Mouse (Mus musculus) left cerebral cortex, postnatal 36 days (tissue): ENCODE measurements around the gene Gm5751. TPM values are rescaled to one million over a fixed set of nuclear protein-coding genes. Genes with fewer than 3 reads are reported as not detected.
"Not testable (repeated sequence)": the region's sequence is repeated elsewhere in the genome, so short reads cannot be mapped to it uniquely, and the experiment has no call there.

Experiments used
- DNase-seq, 2 experiments: peaks; one replicate each; pipeline ENCODE4 v3.0.0; 2021 to 2022; ENCODE audit warnings: low spot score in 2 of 2, mixed read lengths in 1 of 2
- intact Hi-C: fragments of 180-260 bp; cut with DNase I; formaldehyde crosslinking; loops from one replicate; pipeline ENCODE4 v1.15.1; 2025
- total RNA-seq, 2 experiments: library from RNA; stranded (reverse); gene quantifications; 2 replicates each; pipeline ENCODE4 v1.2.3; 2021

Gm5751 gene
- total RNA-seq, result not detected

DNA sequence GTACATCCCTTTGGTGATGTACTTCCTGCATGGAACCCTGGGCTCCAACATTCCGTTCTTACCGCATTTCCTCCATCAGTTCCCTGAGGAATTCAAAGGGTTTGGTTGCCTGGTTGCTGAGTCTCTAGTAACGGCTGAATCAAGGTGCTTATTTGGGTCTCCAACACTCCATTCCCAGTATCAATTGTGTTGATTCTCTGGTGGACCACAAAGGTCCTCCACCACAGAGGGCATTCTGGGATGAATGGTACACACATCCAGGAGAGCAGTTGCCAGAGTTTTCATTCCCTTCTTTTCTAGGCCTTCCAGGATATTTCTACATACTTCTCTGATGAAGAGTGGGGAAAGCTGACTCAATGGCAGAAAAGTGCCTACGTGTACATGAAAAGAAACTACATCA, at the start of gene Gm5751:
Gene Gm5751, plus strand, starts transcription at position 301 of the 400 bp plus-strand sequence.
- intact Hi-C loops, DNase-seq: not testable (repeated sequence)

DNA sequence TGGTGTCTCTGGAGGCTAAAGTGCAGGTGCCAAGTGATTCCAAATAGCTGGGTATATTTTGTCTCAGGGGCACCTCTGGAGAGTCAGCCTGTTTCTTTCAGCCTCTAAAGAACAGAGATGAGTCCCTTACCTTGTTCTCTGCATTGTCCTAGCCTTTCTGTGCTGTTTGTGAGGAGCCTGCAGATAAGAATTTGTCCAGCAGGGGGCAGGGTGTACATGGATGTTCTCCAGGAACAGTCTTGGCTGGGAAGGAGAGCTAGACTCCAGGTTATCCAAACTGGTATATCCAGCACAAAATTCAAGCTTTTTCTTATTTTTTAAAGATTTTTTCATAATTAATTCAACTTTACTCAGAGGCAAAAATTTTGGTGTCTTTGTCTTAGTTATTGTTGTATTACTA, 42.0 kb upstream of the Gm5751 start:
- peak; percentile 10 to 34 for DNase-seq
- intact Hi-C loops, result loop anchor here (10.0 kb wide), 1 partner anchor 93 kb away; no protein-coding TSS in a partner anchor

DNA sequence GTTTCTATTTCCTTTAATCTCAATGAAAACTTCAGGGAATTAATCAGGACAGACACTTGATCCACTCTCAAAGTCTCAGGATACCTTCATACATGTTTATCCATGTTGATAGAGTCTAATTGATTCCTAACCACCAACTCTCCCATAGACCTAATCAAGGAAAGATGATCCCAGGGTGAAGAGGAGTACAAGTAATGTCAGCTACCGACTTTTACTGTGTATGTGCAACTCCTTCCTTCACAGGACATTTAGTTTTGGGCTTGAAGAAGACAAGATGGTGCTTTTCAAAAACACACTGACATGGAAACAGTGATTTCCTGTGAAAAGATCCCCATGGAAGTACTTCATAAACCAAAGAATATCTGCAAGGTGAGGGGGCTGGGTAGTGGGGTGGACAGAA, 30.4 kb upstream of the Gm5751 start, which contains the start of gene Gm6592:
Gene Gm6592, plus strand, starts transcription at position 301 of the 400 bp plus-strand sequence.
- no peak for DNase-seq
- intact Hi-C loops, result no loop called here

DNA sequence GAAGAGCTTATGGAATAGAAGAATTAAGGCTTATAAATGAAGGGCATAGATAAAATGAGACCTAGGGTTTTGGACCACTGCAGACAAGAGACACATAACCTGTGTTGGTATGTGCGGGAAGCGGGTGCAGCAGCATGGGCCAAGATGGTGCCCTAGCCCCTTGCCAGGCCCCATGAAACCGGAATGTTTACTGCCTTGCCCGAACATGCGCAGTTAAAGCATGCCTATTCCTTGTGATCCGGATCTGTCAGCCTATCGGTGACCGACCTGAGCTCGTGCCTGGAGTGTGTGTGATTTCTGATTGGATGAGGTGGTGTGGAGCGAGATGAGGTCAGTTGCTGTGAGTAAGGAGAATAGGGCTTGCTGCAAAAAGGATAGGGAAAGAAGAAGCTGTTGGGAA, 21.6 kb upstream of the Gm5751 start:
- DNase-seq, result no peak

DNA sequence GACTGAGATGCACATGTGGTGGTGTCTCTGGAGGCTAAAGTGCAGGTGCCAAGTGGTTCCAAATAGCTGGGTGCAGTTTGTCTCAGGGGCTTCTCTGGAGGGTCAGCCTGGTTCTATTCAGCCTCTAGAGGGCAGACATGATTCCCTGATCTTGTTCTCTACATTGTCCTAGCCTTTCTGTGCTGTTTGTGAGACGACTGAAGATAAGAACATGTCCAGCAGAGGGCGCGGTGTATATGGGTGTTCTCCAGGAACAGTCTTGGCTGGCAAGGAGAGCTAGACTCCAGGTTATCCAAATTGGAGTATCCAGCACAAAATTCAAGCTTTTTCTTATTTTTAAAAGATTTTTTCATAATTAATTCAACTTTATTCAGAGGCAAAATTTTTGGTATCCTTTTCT, 9.7 kb upstream of the Gm5751 start:
- intact Hi-C loops, result not testable (repeated sequence)
- DNase-seq, result peak; percentile 36 to 54

More for the DNA sequence above, 21.6 kb upstream of the Gm5751 start:
- intact Hi-C loops, result no loop called here

DNA sequence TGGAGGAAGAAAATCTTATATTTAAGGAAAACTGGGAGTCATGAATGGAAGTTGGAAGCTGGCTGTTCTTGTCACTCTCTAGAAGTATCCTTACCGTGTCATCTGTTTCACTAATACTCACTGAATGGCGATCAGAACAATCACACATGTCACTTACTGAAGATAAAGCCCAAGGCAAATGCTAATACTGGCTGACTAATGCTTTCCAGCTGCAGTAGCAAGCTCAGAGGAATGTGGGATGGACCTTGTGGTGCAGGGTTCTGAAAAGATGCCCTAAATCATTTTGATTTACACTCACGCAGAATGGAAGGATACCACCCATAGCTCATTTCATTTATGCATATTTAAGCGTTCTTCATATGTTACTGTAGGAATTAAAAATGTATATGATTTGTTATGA, 10.3 kb downstream of the Gm5751 start:
- intact Hi-C loops, result no loop called here
- DNase-seq, result no peak

DNA sequence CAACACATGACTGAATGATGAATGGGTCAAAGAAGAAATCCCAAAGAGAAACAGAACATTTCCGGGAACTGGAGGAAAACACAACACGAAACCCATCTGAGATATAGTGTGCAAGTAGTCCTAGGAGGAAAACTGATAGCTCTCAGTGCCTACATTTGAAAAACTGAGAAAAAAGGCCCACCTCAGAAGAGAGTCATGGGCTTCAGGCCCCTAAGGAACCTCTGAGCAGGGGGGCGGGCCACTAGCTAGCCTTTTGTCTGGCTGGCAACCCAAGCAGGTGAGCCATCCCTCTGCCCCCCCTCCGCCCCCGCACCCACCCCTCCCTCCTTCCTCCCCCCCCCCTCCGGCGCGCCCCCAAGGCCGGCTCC, 17.9 kb downstream of the Gm5751 start:
- intact Hi-C loops, result loop anchor here (10.0 kb wide), 1 partner anchor 53 kb away; no protein-coding TSS in a partner anchor
- DNase-seq, result peak in 1 of 2 experiments; percentile 4

DNA sequence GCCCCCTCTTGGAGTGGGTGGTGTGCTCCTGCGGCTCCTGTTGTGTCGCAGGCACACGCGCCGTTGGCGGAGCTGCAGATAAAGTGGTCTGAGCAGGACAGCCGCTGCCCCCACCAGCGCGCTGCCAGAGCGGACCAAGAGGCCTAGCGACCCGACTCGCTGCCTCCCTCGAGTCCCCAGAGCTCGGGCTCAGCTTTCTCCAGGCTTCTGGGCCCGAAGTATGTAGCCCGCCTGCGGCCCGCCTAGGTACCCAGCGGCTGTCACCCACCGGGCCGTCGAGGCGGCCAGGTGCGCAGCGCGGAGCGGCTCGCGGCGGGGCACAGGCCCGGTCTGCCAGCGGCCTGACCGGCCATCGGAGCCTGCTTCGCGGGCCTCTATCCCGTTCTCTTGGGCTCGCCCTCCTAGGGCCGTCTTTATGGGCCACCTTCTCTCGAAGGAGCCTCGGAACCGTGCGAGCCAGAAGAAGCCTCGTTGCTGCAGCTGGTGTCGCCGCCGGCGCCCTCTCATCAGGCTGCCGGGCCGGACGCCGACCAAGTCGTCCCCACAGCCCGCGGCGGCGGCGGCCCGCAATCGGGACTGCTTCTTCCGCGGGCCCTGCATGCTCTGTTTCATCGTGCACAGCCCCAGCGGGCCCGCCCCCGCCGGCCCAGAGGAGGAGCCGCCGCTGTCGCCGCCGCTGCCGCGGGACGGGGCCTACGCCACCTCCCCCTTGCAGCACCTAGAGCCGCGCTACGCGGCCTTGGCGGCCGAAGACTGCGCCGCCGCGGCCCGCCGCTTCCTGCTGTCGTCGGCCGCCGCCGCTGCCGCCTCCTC, 18.5 kb downstream of the Gm5751 start, which contains the start of gene B630019K06Rik:
Gene B630019K06Rik, plus strand, starts transcription at position 40 of the 813 bp plus-strand sequence.
- intact Hi-C loops, result loop anchor here (10.0 kb wide), 1 partner anchor 52 kb away; no protein-coding TSS in a partner anchor
- peak; percentile 49 to 69 for DNase-seq

DNA sequence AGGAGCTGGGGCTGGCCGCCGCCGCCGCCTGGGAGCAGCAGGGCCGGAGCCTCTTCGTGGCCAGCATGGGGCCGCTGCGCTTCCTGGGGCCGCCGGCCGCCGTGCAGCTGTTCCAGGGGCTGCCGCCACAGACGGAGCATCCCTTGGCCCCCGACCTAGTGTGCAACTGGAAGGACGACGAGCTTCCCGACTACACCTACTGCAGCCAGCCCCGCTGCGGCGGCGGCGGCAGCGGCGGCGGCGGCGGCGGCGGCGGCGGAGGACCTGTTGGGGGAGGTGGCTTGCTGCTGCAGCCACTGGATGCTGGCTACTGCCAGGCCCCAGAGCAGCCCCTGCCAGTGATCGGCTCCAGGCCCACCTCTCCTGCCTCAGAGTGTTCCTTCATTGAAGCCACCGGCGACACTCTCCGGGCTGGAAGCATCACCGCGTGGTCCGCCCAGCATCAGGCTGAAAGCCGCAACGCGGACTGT, 19.2 kb downstream of the Gm5751 start:
- intact Hi-C loops, result loop anchor here (10.0 kb wide), 1 partner anchor 52 kb away; no protein-coding TSS in a partner anchor
- DNase-seq, result peak; percentile 24 to 38

DNA sequence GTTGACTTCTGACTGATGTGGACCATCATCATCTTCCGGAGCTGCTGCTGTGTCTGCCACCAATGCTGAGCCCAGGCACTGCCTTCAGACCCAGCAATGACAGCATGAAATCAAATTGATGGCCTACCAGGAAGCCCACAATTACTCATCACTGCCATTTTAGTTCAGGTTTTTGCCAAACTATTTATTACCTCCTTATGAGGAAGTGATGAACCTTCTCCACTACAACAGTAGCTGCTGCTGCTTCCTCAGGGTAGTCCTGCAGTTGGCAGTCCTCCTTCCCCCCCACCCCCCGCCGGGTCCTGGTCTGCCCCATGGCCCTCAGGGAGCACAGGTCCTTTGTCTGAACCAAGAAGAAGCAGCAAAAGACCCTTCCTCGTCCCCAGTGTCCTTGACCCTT, 26.8 kb downstream of the Gm5751 start:
- intact Hi-C loops, result no loop called here
- no peak for DNase-seq

DNA sequence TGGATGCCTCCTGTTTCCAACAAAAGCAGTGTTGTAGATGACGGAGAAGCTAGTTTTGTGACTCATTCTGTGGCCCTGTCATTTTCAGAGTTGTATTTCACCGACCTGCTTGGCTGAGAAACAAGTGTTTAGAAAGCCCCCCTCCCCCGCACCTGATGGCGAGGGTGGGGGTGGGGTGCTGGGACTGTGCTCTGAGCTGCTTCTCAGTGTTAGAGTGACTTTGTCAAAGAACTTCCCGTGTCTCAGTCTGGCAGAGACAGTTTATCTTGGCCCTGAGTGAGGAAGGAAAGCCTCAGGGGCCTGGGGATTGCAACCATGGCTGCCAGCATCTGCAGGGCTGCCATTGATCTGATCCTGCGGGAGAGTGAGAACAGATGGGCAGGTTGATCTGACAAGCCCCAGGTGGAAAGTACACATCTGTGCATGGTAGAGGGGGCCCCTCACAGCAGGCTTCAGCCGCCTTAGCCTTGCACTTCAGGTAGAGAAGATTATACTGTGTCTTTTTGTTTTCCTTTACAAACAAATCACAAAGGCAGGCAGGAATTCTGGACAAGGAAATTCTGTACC, 27.9 kb downstream of the Gm5751 start:
- no peak for DNase-seq
- intact Hi-C loops, result no loop called here

DNA sequence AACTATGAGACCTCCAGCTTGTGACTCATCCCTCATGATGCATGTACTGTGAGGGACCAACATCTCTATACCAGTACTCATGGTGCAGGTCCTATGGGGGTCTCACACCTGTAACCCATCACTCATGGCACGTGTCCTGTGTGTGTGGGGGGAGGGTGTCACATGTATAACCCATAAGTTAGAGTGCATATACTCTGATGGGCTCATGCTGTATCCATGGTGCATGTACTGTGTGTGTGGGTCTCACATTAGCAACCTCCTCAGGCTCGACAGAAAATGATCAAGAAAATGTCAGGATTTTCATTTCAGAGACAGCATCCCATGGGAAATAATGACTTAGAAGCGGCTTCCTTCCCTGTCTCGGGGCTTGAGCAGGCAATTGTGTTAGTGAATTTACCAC, 47.0 kb downstream of the Gm5751 start:
- no peak for DNase-seq
- intact Hi-C loops, result loop anchor here (10.0 kb wide), 1 partner anchor 86 kb away; no protein-coding TSS in a partner anchor

DNA sequence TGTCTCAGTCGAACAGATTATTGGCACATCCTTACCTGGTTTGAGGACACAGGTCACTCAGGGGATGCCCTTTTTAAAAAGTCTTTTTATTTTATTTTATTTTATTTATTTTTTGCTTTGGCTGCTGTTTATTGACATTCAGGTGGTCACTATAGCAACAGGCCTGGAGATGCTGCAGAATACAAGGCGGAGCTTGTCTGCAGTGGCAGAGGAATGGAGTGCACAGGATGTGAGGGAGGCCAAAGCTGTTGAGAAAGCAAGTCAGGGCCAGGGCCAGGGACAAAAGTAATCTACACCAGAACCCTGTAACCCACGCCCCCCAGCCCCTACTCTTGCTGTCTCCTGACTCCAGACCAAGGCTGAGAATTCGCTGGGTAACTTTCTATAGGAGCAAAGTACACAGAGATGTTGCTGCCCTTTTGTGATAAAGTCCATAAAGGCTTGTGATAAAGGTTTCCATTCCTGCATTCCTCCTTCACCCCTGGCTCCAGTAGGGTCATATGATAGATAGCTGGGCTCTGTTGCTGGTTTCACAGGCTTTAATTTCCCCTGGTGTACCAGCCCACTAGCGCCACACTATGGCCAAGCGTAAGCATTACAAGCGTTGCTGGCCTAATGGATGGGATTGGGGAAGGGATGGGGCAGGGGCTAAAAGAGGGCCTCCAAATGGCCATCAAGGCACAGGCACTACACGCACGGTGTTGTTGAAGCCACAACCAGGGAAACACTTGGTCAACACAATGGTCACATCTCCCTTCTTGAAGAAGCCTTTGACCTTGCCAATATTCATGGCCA, 48.0 kb downstream of the Gm5751 start:
- DNase-seq, result no peak
- intact Hi-C loops, result loop anchor here (10.0 kb wide), 1 partner anchor 87 kb away; no protein-coding TSS in a partner anchor

DNA sequence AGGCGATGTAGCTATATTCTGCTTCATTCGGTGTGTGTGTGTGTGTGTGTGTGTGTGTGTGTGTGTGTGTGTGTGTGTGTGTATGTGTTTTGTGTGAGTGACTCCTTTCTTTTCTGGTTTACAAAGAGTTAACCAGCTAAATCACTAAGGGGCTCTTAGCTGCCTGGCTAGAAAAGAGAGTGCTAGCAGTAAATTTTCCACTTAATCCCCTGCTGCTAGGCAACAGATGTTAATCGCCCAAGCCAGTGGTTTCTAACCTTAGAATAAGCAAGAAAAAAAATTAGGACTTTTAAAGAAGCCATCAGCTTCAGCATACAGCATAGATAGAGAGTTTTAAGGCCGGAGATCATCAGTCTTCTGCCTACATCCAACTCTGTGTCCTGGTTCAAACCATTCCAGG, 53.3 kb downstream of the Gm5751 start:
- intact Hi-C loops, result loop anchor here (10.0 kb wide), 1 partner anchor 93 kb away; no protein-coding TSS in a partner anchor
- DNase-seq, result no peak

Other genes with a start within 250 kb of the Gm5751 start
- gene Ssxb8, start 183.4 kb upstream of the Gm5751 start, total RNA-seq, result not detected
- not detected for gene Ssx9, start 125.8 kb upstream of the Gm5751 start, total RNA-seq
- gene Ssxb5, start 70.6 kb upstream of the Gm5751 start, total RNA-seq, result not detected
- gene Gm6592, start 30.3 kb upstream of the Gm5751 start, total RNA-seq, result not detected
- gene B630019K06Rik, start 18.1 kb downstream of the Gm5751 start, total RNA-seq, result 10 to 100 TPM; 29.4 to 34.5 TPM
- not detected for gene Fthl17b, start 88.7 kb downstream of the Gm5751 start, total RNA-seq
- not detected for gene Fthl17c, start 102.3 kb downstream of the Gm5751 start, total RNA-seq
- not detected for gene Fthl17d, start 112.5 kb downstream of the Gm5751 start, total RNA-seq
- not detected for gene Fthl17e, start 159.2 kb downstream of the Gm5751 start, total RNA-seq
- gene Fthl17f, start 188.8 kb downstream of the Gm5751 start, total RNA-seq, result not detected
- not detected for gene 4930402K13Rik, start 230.3 kb downstream of the Gm5751 start, total RNA-seq